Mouse (Mus musculus) bone marrow macrophage, adult 2 months (primary cell): Measurements from ENCODE around the gene Lgmn.

Source experiments
- CTCF ChIP-seq: IDR thresholded peaks from 2 replicates; pipeline ENCODE4 v1.5.1; 2012; ENCODE audit warnings: low read depth, mild to moderate bottlenecking, low read length, moderate library complexity
- POLR2A ChIP-seq: IDR thresholded peaks from 2 replicates; pipeline ENCODE4 v1.6.1; 2012; ENCODE audit warnings: mild to moderate bottlenecking, low read depth, low read length, borderline replicate concordance

DNA sequence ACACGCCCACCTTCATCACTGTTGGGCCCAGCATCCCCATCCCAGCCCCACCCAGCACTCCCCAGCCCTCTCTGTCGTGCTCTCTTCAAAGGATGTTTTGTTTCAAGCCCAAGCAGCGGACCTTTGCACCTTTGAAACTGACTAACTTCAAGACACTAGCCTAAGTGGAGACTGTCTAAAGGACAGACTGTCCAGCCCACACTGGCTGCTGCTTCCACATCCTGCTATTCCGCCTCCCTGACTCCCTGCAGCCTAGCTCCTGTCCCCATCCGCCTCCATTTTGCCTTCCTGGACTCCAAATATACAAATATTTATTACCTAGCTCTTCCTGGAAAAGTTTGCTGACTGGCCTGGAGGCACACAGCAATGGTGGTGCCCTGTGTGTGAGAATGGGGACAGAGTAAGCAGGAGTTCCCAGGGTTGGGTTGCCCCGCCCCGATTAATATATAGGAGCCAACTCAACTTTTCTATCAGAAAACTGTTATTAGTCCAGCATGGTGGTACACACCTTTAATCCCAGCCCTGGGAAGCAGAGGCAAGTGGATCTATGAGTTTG, 22.6 kb downstream of the Lgmn start:
- TF ChIP-seq POLR2A (no peak), CTCF (no peak)
